Mouse (Mus musculus): ENCODE measurements around the gene Trip11.
A peak's percentile ranks its signal among the peaks of the same experiment; 100 is the strongest.

Gene Trip11

GRCm38 (mm10) chr12:101897113-101897512 lies 16.0 kb downstream of the Trip11 start:
- no peak for DNase-seq (ENCODE audit: low spot score)

DNA sequence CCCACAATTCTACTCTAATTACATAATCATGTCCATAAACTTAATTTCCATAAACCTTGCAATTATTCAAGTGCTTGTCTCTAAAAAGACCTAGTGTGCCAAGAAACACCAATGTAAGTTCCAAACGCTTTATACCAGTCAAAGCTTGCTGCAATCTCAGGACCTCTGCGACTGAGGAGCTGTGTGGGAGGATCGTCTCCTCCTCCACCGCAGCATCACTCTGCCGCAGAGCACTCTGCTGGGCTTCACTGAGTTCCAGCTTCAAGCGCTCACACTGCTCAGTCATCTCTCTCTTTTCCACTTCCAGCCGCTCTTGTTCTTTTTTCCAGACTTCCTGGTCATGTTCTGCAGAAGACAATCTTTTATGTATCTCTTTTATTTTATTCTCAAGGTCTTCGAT lies 19.8 kb downstream of the Trip11 start:
- no peak for DNase-seq (ENCODE audit: low spot score)

DNA sequence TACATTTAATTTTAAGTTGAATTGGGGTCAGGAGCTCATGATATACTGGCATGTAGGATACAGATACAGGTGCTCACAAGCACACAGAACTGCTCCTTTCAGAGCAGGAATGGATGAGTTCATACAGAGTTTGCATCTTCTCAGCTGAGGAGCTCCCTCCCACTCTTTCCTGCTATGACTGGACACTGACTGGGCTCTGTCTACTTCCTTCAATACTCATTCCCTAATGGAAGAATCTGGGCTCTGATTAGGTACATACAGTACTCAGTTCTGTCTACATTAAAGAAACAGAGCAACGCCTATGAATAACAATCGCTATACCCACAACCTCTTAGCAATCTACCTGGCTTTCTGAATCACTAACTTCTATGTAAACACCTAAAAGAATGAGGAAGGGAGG lies 20.2 kb downstream of the Trip11 start:
- DNase-seq (ENCODE audit: low spot score): no peak

DNA sequence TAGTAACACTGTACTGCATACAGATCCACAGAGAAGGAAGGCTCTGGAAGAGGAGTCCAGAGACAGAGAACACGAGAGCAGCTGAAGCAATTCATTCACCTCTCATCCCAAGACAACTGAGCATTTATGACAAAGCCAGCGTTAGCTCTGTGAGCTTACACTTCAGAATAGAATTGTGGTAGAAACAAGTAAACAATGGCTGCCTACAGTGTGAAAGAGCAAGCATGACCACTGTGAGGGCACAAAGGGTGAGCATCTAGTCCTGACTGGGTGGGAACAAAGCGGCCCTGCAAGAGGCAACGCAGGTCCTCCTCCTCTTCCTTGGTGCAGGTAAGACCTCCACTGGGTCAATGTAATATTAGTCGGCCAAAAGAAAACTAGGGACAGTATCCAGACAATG lies 22.0 kb downstream of the Trip11 start:
- no peak for DNase-seq (ENCODE audit: low spot score)

GRCm38 (mm10) chr12:101889351-101889750 lies 23.7 kb downstream of the Trip11 start:
- no peak for DNase-seq (ENCODE audit: low spot score)

DNA sequence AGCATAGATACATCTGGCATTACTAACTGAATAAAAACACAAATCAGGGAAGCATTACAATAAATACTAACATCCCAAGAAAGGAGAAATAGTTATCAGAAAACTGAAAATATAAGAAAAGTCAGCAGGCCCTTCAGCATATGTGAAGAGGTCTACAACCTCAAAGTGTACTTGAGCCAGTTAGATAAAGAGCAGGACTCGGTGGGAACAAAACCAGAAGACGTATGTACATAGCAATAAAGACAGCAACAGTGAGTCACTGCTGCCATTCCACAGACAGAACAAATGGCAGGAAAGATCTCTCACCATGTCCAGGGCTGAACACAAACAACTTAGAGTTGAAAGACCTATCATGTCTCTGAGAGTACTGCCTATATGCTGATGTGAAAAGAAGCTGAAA lies 24.8 kb downstream of the Trip11 start:
- DNase-seq (ENCODE audit: low spot score): no peak

DNA sequence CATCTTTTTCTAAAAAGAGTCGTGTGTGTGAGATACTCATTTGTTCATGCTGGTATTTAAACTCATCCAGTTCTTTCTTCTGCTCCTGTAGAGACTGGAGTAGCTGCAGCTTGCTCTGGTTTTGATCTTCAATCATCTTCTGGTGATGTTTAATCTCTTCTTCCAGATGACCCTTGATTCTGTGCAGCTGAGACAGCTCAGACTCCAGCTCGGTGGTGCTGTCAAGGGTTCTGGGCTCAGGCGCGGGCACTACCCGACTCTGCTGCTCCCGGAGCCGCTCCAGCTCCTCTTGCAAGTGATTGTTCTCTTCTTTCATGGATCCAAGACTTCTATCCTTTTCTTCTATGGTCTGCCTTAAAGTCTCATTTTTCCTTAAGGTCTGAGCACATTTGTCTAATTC lies 28.1 kb downstream of the Trip11 start:
- no peak for DNase-seq (ENCODE audit: low spot score)

DNA sequence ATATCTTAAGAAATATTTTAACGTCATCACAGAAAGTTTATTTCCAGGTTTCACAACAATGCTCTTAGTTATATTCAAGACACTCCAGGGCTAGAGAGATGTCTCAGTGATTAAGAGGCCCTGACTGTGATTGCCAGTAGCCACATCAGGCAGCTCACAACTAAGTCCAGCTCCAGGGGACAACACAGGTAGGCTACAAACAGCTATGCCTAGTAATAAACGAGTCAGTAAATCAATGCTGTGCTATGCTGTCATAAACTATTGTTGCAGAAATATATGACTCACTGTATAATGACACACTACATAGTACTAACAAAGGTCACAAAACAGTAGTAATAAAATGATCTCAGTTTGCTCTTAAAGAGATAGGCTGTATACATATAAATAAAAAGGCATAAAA lies 36.7 kb downstream of the Trip11 start:
- no peak for DNase-seq (ENCODE audit: low spot score)

GRCm38 (mm10) chr12:101875107-101875506 lies 38.0 kb downstream of the Trip11 start:
- DNase-seq (ENCODE audit: low spot score): no peak

- DNase-seq (ENCODE audit: low spot score): no peak
Observed at GRCm38 (mm10) chr12:101862286-101862964, 50.6 kb downstream of the Trip11 start.

DNA sequence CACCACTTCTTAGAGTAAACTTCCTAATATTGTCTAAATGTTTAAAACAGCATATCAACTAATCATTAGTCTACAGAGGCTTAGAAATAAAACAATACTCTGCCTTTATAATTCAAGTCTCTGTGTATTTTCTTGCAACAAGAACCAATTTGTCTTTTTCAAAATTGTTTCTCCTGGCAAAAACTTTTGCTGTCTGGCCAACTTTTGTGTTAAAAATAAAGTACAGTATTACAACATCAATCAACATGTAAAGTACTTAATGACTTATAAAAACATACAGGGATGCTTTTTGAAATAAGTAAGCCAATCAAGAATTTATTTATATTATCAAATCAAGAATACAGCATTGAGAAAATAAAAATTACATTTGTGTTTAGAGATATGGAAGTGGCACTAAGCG lies 52.8 kb downstream of the Trip11 start:
- no peak for DNase-seq (ENCODE audit: low spot score)

- no peak for DNase-seq (ENCODE audit: low spot score)
Observed at GRCm38 (mm10) chr12:101858011-101858410, 55.1 kb downstream of the Trip11 start.

DNA sequence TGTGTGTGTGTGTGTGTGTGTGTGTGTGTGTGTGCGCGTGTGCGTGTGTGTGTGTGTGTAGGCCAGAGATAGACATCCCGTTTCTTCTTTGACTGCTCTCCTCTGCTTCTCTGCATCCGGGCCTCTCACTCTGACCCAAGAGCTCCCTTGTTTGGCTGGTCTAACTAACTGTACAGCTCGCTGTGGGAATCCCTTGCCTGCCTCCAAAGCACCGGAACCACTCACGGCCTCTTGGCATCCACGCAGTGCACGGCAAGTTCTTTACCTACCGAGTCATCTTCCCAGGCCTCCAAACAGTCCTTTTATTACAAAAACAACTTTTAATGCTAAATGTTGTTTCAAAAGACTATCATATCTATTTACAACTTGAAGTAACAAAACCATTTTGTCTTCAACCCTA lies 58.7 kb downstream of the Trip11 start:
- DNase-seq (ENCODE audit: low spot score): no peak

GRCm38 (mm10) chr12:101851846-101852564 lies 61.1 kb downstream of the Trip11 start:
- DNase-seq (ENCODE audit: low spot score): no peak

- no peak for DNase-seq (ENCODE audit: low spot score)
Observed at GRCm38 (mm10) chr12:101851314-101851713, 61.8 kb downstream of the Trip11 start.

DNA sequence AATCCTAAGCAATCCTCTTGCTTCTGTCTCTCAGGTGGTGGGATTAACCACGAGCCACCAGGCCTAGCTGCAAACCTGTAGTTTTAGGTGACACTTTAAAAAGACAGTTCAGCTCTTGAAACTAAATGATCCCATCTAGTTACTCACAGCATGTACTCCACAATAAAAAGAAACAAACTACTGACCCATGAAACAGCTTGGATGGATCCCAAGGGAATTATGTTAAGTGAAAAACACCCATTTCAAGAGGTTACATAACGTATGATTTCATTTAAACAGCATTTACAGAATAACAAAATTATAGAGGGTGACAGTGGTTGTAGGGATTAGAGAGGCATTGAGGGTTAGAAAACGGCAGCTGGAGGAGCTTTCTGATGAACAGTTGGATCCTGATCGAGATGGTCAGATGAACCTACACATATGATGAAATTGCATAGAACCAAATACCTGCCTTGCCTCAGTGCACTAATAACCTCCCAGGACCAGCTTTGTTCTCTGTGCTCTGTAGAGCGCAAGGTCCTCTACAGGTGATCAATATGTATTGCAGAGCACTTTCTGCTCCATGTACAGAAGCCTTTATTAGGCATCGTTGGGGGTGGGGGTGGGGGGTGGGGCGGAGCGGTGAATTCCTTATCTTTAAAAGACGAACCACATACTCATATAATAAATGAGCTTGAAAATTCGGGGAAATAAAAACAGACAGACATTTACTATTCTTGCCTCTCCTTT lies 76.4 kb downstream of the Trip11 start:
- DNase-seq (ENCODE audit: low spot score): no peak

- no peak for DNase-seq (ENCODE audit: low spot score)
Observed at GRCm38 (mm10) chr12:101834715-101835114, 78.4 kb downstream of the Trip11 start.

DNA sequence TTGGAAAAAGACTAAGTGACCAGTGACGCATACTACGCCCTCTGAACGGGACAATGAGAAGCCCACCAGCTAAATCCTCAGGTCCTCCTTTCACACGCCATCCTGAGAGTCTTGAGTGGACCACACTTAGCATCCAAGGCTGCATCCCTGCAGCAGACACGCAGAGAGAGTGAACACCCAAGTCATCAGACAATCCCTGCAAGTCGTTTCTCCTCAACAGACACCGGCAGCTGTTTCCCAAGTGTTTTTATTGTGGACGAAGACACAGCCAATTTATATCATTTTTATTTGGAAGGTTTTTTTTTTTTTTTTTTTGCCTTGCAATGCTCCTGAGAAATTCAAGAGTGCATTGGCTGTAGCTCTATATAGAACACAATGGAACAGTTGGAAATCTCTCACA lies 79.3 kb downstream of the Trip11 start:
- no peak for DNase-seq (ENCODE audit: low spot score)

GRCm38 (mm10) chr12:101833115-101833506 lies 80.0 kb downstream of the Trip11 start:
- DNase-seq (ENCODE audit: low spot score): no peak

DNA sequence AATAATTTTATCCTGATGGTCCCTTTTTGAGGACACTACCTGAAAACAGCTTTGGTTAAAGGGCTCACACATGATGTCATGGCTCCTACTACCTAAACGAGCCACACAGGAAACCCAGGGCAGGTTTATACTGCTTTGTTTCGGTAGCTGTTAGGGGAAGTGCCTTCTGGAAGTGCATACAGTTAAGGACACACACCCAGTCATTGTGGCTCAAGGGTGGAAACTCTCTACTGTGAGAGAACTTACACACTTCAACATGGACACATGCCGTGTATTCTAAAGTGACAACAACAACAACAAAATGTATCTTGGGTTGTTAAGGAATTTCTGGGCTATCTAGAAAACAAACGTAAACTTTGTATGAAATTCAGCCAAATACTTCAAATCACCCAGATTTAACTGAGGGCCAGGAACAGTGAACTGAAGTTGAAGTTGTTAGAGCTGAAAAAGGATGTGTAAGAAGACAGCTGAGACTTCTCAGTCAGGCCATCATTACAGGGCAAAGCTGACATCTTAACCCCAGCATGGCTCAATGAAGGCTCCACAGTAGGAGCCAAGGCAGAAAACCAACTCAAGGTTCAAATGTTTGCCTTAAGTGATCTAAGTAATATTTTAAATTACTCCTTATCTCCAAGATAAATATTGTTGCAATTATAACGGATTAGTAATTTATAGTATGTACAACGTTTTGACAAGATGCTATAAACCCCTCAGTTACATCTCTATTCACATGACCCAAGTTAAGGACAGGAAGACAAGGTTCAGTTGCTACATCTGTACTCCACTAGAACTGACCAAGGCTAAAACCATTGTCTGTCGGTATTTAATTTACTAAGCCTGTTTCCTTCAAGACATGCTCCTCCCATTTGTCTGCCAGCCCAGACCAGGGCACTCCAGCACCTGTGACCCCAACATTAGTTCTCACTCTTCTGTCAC lies 80.6 kb downstream of the Trip11 start:
- DNase-seq (ENCODE audit: low spot score): no peak

DNA sequence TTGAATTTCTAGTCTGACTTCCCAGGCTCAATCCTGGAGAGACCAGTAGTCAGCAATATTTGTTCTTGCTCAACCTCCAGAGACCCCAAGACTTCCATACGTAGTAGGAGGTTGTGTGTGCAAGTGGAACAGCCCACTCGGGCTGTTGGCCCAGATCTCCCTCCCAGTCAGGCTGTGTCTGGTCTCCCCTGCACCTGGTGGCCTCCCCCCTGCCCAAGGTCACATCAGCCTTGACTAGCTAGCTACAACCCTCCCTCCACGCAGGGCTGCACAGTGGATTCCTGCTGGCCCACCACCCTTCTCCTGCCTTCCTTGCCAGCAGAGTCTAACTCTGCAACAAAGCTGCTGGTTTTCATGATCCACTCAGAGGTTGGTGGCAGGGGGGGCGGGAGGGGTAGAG lies 81.8 kb downstream of the Trip11 start:
- peak; percentile 53 for DNase-seq (ENCODE audit: low spot score)

- peak; percentile 23 for DNase-seq (ENCODE audit: low spot score)
Observed at GRCm38 (mm10) chr12:101823161-101823560, 89.9 kb downstream of the Trip11 start.

Data from testis, postnatal 10 days (tissue).